Mouse (Mus musculus): ENCODE data around the gene Ccdc69.

DNA sequence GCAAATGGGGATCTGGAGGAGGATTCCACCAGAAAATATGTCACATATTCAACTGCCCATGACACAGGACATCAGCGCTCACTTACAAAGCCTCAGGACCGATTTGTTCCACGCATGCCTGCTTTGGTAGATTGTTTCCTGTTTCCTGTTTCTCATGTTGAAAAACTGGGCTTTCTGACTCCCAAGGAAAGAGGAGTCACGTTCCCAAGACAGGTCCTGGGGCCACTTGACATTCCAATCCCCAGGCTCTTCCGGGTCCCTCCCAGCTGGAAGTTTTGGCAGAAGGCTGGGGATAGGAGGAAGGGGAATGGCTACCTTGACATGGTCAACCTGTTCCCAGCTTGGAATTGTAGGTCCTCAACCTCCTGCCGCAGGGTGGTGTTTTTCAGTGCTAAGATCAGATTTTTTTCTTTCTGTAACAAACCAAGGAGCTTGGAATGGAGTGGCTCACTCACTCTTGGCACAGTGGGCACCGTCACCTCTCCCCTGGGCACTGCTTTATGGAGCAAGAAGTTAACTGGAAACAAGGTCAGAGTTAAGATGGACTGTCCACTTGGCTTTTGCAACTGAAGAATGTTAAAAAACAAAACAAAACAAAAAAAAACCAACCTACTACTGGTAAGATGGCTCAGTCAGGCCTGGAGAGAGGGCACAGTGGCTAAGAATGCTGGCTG is 27.0 kb downstream of the Ccdc69 start:
- no peak for TF ChIP-seq POLR2A (IDR thresholded peaks at IDR 0.05; ENCODE audit: insufficient read length, low read depth)
- no peak for TF ChIP-seq MAX (IDR thresholded peaks at IDR 0.05; ENCODE audit: low read depth)
- TF ChIP-seq SRF (IDR thresholded peaks at IDR 0.05; ENCODE audit: control insufficient read depth, insufficient read length, low read depth): no peak
- TF ChIP-seq TCF12 (IDR thresholded peaks at IDR 0.05; ENCODE audit: insufficient read depth, poor library complexity, severe bottlenecking): no peak
- TF ChIP-seq USF1 (IDR thresholded peaks at IDR 0.05; ENCODE audit: low read depth): no peak
- TF ChIP-seq MYOD1 (IDR thresholded peaks at IDR 0.05; ENCODE audit: control insufficient read depth in 1 of 3, insufficient read length in 2 of 3, low read depth in 2 of 3): no peak
